Mouse (Mus musculus): ENCODE data around the gene Tex14. TPM values are rescaled to one million over a fixed set of nuclear protein-coding genes. Genes with fewer than 3 reads are reported as not detected.
A peak's percentile ranks its signal among the peaks of the same experiment; 100 is the strongest.
"Not testable (repeated sequence)": the region's sequence is repeated elsewhere in the genome, so short reads cannot be mapped to it uniquely, and the experiment has no call there.

Gene Tex14
- total RNA-seq, 2 experiments from 2014 or later: 0.36 to 0.95 TPM

DNA sequence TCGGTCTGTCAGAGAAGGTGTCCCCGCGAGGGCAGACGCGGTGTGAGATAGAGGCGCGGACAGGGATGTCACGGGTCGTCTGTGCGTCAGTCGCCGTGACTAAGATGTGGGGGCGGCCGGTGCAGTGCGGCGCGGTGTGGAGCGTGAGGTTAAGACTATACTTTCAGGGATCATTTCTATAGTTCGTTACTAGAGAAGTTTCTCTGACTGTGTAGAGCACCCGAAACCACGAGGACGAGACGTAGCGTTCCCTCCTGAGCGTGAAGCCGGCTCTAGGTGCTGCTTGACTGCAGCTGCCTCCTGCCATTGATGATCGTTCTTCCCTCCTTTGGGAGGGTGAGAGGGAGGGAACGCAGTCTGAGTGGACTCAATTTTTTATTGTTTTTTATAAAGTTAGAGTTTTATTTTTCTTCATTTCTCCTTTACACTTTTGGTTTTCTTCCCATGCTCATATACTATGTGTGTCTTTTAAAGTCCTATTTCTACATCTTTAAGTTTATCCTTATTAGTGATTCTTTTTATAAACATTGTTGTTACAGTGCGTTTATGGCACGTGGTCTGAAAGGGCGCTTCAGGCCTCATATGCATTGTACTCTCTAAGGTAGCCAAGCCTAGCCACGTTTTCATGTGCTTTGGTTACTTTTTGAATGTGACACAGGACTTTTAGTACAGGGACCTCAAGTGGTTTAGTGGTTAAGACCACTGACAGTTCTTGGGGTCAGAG, 43.8 kb downstream of the Tex14 start:
- peak; percentile 46 to 49 for DNase-seq

DNA sequence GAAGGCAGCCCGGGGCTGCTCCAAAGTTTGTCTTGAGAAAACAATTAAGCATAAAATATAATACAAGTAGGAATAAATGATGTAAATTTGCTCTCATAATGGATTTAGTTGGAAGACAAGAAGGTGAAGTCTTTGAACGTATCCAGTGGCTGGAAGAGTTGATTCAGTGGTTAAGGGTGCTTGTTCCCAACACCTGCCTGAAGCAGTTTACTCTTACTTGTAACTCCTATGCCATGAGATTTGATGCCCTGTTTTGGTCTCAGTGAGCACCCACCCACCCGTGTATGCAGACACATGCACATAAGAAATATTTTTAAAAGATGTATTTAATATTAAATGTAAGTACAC, 44.3 kb downstream of the Tex14 start:
- no peak for DNase-seq

DNA sequence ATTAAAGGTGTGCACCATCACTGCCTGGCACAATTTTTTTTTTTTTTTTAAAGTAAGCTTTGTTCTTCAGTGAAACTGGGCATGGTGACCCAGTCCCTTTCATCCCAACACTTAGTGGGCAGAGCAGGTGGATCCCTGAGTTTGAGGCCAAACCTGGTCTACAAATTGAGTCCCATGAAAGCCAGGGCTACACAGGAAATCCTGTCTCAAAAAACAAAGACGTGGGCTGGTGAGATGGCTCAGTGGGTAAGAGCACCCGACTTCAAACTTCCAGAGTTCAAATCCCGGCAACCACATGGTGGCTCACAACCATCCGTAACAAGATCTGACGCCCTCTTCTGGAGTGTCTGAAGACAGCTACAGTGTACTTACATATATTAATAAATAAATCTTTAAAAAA, 45.0 kb downstream of the Tex14 start:
- DNase-seq: not testable (repeated sequence)

DNA sequence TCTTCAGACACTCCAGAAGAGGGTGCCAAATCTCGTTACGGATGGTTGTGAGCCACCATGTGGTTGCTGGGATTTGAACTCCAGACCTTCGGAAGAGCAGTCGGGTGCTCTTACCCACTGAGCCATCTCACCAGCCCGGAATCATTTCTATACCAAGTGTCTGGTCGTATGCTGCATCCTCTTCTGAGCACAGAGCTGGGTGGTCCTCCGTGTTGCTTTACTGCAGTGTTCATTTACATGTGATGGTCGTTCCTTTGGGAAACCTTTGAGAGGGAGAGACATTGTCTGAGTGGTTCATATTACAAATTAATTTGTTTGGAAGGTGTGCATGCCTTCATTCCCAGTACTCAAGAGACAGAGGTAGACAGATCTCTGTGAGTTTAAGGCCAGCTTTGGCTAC, 47.9 kb downstream of the Tex14 start:
- not testable (repeated sequence) for DNase-seq

DNA sequence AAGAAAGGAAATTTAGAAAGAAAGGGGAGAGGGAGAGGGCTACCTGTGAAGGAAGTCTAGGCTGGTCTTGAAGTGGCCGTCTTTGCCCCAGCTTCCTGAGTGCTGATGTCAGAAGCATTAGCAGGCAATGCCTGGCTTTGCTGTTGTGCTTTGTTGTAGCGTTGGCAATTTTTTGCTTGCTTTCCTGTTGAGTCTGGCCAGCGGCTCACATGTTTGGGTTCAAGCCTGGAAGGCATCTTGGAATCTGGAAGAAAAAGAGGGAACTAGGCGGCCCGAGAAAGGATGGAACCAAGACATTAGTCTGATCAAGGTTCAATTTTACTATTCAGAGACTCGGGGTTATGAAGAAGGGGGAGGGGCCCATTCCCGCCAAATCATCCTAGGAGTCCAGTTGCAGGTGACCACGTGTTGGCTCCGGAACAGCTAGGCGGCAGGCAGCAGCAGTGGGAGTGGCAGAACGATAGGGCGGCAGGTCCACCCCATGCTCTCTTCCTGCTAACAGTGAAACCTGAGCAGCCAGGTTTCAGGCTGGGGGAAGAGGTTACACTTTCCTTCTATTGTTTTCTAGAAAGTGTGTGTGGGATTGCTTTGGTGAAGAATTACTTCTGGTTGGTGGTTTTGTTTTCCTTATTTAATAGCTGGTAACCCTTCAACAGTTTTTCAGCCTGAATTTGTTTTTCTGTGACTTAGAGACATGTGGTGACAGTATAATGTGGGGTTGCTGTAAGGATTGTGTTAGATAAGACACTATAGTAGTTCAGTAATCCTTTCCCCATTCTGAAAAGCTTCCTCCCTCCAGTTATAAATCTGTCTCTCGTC, 48.6 kb downstream of the Tex14 start:
- no peak for DNase-seq

DNA sequence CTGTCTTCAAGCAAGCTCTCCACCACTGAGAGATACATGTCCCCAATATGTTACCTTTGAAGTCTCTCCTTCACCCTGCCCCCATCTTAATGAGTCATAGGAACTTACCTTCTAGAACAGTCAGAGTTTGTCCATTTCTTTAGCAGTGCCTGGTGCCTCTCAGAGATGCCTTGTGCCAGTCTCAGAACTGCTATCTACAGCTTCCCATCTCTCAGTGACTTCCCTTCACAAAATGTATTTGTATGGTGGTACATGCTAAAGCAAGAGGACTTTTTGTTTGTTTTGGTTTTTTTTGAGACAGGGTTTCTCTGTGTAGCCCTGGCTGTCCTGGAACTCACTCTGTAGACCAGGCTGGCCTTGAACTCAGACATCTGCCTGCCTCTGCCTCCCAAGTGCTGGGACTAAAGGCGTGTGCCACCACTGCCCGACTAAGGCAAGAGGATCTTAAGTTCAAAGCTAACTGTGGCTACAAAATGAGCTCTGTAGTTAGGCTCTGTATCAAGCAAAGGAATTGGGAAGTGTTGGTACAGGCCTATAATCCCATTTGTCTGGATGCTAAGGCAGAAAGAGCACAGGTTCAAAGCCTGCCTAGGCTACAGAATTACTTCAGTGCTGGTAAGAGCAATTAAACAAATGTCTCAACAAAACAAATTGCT, 49.3 kb downstream of the Tex14 start:
- DNase-seq: no peak

DNA sequence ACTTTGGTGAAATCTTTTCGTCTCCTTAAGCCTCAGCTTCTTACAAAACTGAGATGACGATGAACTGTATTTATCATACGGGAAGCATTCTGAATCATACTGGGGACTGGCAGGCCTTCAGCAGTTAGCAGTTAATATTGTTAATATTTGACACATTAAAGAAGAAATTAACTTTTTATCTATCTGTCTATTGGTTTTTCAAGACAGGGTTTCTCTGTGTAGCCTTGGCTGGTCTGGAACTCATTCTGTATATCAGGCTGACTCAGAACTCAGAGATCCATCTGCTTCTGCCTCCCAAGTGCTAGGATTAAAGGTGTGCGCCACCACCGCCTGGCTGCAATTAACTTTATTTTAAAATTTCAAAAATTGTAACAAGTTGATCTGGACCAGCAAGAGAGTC, 50.7 kb downstream of the Tex14 start:
- no peak for DNase-seq

DNA sequence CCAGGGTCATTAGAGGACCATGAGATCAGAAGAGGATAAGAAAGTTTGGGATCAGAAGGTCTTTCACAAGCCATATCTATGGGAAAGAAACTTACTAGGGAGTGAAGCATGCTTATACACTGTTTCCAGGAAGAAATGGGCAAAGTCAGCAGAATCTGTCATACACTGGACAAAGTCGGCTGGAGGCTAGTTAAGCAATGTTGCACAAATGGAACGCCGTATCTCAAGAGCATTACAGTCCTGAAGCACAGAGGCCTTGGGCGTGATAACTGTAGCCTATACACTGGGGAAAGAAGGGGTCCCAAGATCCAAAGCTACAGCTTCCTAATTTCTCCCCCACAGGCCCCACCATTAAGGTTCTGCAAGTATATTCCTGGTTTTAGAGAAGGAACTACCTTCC, 51.1 kb downstream of the Tex14 start:
- no peak for DNase-seq

DNA sequence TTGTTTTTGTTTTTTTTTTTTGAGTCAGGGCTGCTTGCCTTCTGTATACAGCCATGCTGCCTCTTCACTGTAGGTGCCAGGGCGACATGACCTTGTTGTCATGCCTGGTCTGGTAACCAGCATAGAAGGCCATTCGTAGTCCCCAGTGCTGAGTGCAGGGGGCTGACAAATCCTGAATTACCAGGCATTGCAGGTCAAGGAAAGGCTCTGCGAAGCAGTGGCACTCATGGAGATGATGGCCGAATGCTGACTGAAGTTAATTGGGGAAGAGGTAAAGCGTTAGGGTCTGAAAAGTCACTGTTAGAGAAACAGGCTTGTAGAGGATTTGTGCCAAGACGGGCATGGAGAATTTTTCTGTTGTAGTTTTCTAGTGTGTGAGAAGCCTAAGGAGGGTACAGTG, 55.7 kb downstream of the Tex14 start:
- DNase-seq: no peak

DNA sequence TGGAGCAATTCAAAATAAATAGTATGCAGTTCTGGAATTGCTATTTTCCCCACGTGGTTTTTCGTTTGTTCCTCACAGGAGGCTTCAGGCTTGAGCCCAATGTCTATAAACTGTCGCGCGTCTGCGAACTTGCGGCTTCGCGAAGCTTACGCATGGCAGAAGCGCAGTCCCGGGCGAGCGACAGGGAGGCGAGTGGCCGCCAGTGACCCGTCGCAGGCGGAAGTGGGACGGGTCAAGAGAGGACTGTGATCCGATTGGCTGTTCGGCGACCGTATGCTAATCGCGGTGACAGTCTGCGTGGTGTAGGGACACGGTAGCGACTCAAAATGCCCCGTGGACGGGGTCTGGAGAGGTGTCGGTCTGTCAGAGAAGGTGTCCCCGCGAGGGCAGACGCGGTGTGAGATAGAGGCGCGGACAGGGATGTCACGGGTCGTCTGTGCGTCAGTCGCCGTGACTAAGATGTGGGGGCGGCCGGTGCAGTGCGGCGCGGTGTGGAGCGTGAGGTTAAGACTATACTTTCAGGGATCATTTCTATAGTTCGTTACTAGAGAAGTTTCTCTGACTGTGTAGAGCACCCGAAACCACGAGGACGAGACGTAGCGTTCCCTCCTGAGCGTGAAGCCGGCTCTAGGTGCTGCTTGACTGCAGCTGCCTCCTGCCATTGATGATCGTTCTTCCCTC, 57.1 kb downstream of the Tex14 start:
- DNase-seq: peak; percentile 86 to 87

DNA sequence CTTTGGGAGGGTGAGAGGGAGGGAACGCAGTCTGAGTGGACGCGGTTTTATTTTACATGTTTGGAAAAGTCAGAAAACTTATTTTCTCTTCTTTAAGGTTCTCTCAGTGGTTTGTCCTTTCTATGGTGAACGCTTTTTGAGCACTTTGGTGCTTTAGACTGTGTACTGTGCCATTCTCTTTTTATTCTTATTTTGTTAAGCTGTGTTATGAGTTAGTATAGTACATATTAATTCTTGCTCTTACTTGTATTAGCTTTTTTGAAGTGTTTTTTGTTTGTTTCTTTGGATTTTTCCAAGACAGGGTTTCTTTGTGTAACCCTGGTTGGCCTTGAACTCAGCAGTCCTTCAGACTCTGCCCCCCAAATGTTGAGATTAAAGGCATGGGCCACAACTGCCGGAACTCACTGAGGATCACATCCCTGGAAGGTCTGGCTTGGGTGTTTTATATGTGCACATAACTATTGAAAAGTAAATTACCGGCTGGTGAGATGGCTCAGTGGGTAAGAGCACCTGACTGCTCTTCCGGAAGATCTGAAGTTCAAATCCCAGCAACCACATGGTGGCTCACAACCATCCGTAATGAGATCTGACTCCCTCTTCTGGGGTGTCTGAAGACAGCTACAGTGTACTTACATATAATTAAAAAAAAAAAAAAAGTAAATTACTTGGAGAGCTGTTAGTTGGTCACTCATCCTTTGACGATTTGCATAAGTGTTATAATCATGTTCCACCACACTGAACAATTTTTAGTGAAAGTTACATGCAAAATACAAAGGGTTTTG, 57.8 kb downstream of the Tex14 start:
- DNase-seq: no peak

DNA sequence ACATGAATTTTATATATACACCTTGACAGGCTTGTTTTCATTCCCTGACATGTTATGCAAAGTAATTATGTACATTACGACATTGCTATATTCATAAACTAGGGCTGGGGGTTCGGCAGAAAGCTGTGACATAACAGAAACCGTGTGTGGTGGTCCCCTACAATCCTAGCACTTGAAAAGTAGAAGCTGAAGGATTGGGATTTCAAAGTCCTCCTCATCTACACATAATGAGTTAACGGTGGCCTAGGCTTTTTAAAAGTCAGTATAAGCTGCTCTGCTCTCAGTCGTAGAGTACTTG, 58.3 kb downstream of the Tex14 start:
- no peak for DNase-seq

DNA sequence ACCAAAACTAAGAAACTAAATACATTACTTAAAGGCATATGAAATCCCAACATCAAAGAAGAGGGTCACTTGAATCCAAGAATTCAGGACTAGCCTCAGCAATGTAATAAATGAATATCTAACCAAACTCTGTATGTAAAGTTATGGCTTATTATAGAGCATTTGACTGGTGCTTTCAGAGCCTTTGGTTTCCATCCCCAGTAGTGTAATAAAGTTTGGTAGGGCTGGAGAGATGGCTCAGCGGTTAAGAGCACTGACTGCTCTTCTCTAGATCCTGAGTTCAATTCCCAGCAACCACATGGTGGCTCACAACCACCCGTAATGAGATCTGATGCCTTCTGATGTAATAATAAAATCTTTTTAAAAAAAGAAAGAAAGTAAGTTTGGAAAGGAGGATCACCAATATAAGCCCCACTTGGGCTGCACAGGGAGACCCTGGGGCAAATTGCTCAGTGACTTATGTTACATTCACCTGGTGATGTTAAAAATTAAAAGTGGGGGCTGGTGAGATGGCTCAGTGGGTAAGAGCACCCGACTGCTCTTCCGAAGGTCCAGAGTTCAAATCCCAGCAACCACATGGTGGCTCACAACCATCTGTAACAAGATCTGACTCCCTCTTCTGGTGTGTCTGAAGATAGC, 59.0 kb downstream of the Tex14 start:
- DNase-seq: not testable (repeated sequence)

DNA sequence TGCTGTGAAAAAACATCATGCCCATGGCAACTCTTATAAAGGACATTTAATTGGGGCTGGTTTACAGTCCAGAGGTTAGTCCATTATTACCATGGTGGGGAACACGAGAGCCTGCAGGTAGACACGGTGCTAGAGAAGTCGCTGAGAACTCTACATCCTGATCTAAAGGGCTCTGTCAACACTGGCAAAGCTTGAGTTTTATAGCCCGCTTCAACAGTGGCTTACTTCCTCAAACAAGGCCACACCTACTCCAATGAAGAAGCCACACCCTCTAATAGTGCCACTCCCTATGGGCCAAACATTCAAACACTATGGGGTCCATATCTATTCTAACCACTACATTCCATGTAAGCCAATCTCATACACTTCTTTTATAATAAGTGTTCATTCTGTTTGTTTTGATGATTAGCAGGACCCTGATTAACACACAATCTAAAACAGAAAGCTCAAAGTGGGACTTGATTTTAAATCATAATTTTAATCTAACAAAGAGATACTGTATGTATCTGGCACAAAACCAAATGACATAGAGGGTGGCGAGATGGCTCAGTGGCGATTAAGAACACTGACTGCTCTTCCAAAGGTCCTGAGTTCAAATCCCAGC, 61.2 kb downstream of the Tex14 start:
- no peak for DNase-seq

DNA sequence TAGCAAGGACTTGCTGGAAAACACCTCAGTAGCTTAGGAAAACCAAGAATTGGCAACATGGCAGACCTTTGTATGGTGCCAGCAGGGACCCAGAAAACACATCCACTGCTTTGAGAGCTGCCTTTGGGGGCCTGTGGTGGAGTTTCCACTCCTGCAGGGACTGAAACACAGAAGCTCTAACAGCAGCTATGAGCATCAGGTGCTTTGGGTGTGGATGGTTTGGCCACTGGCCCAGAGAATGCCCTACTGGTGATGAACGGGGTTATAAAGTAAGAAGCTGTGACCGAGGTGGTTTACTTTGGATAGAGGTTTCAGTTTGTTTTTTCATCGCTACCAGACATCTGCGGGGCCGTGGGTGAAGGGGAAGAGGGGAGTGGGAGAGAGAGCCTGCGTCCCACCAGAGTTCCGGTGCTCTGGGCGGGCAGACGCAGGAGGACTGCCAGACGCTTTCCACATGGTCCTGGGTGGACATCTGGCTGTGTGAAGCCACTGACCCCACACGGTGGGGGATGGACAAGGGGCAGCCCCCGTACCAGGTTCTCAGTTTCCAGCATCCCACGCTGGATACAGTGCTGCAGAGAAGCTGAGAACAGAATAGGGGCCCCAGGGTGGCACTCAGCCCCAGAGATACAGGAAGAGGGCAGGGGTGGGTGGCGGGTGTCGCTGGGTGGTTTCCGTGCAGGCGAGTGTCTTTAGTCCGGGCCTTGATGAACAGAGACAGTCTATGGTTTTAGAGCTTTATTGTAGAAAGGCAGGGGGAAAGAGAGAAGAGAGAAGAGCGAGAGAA, 62.8 kb downstream of the Tex14 start:
- no peak for DNase-seq

DNA sequence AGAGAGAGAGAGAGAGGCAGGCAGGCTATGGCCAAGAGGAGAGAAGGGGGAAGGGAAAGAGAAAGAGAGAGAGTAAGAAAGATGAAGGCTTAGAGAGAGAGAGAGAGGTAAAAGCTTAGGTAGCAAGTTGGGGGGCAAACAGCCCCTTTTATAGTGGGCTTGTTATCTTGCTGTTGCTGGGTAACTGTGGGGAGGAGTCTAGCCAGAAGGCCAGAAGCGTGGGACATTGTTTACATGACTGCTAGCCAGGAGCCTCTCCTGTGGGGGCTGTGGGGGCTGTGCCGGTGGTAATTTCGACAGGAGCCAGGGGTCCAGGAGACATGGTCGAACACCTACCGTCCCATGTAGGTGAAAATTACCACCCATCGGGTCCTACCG, 63.4 kb downstream of the Tex14 start:
- no peak for DNase-seq

DNA sequence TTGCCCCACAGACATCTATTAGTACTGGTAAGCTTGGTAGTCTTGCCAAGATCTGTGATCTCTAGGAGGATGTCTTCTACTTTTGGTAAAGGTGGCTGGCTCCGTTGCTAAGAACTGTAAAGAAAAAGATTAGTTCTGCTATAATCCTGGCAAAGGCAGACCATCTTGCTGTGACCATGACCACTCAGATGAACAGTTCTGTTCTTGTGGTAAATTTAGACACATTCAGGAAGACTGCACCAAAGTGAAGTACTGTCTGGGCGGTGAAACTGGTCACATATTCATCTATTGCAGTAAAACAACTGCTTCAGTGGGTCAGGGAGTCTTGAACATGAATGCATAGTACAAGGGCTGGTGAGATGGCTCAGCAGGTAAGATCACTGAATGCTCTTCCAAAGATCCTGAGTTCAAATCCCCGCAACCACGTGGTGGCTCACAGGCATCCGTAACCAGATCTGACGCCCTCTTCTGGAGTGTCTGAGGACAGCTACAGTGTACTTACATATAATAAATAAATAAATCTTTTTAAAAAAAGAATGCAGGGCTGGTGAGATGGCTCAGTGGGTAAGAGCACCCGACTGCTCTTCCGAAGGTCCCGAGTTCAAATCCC, 63.9 kb downstream of the Tex14 start:
- no peak for DNase-seq

DNA sequence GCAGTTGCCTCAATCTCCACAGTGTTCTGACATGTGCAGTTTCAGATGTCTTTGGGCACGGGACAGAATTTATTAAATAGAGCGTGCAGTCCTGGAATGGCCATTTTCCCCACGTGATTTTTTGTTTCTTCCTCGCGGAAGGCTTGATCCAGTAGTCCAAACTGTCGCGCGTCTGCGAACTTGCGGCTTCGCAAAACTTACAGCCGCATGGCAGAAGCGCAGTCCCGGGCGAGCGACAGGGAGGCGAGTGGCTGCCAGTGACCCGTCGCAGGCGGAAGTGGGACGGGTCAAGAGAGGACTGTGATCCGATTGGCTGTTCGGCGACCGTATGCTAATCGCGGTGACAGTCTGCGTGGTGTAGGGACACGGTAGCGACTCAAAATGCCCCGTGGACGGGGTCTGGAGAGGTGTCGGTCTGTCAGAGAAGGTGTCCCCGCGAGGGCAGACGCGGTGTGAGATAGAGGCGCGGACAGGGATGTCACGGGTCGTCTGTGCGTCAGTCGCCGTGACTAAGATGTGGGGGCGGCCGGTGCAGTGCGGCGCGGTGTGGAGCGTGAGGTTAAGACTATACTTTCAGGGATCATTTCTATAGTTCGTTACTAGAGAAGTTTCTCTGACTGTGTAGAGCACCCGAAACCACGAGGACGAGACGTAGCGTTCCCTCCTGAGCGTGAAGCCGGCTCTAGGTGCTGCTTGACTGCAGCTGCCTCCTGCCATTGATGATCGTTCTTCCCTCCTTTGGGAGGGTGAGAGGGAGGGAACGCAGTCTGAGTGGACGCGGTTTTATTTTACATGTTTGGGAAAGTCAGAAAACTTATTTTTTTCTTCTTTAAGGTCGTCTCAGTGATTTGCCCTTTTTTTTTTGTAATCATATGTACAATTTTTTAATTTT, 66.2 kb downstream of the Tex14 start:
- peak; percentile 75 to 77 for DNase-seq

DNA sequence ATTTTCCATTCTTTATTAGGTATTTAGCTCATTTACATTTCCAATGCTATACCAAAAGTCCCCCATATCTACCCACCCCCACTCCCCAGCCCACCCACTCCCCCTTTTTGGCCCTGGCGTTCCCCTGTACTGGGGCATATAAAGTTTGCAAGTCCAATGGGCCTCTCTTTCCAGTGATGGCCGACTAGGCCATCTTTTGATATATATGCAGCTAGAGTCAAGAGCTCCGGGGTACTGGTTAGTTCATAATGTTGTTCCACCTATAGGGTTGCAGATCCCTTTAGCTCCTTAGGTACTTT, 66.8 kb downstream of the Tex14 start:
- DNase-seq: not testable (repeated sequence)
